Mouse (Mus musculus) layer of hippocampus, postnatal 25 days (tissue): ENCODE measurements at regions not wholly inside any gene's neighbourhood (a gene's known extent, or its start where the extent isn't known, plus 50 kb on each side); places are given as distances from the start of the nearest gene placed in this dataset.

Experiments
- DNase-seq, 2 experiments: peaks; one replicate each; pipeline ENCODE4 v3.0.0; 2022; ENCODE audit warnings: mixed read lengths in 2 of 2, low spot score in 1 of 2; ENCODE audit errors: extremely low spot score in 1 of 2

GRCm38 (mm10) chr17:88173354-88174032 lies 108.4 kb upstream of the Fbxo11 start:
- DNase-seq, result no peak

GRCm38 (mm10) chr17:88174242-88174679 lies 109.2 kb upstream of the Fbxo11 start:
- DNase-seq, result no peak

DNA sequence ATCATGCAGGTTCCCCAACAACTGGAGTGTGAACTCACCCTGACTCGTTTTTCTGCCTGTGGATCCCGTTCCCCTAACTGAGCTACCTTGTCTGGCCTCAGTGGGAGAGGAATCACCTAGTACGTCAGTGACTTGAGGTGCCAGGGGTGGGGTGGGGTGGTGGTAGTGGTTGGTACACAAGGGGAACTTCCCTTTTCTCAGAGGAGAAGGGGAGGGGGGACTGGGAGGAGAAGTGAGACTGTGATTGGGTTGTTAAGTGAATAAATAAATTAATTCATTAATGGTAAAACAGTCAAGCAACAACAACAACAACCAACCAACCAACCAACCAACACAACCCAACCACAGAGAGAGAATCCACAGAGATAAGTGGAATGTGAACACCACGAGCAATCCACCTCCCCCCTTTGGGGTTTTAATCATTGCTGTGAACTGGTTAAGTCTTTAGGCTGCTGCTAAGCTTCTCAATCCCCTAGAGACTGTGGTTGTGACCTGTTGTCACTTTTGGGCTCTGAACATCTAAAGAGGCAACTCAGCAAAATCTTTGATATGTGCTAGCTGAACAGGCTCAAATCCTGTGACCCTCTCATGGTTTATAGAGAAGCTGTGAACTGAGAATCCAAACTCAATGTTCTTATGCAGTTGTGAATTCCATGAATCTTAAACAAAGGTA lies 111.0 kb upstream of the Fbxo11 start:
- no peak for DNase-seq

DNA sequence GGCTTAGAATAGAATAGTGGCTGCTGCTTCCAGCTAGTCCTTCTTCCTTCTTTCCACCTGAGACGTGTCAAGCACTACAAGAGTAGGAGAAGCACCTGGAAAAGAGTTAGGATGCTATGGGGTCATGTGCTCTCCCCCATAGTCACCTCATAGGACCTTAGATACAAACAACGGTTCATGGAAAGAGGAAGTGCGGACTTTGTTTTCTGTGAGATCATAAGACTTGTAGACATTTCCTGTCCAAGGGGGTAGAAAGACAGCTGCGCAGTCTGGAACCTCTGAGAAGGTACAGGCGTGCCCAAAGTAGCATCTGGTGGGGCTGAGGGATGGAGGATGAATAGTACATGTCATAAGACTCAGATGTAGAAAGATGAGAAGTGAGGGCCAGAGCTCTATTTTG lies 125.6 kb upstream of the Fbxo11 start:
- no peak for DNase-seq

GRCm38 (mm10) chr17:88191444-88191843 lies 126.4 kb upstream of the Fbxo11 start:
- no peak for DNase-seq

- DNase-seq, result no peak
These were observed 127.1 kb upstream of the Fbxo11 start for GRCm38 (mm10) chr17:88191930-88192807.

DNA sequence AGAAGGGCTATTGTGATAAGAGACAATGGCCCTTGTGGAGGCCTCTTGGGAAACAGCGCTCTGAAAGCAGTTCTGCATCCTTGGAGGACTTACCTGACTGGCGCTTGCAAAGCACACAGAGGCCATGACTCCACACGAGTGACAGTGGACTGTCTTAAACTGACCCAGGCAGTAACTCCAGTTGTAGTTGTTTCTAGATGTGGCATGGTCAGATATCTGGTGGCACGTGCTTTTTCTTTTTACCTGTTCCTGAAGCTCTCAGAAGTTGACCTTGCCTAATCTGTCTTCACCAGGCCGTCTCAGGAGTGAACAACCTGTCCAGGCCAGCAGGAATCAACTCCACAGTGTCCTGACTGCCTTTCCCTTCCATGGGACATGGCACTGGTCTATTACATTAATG lies 129.6 kb upstream of the Fbxo11 start:
- DNase-seq, result no peak

DNA sequence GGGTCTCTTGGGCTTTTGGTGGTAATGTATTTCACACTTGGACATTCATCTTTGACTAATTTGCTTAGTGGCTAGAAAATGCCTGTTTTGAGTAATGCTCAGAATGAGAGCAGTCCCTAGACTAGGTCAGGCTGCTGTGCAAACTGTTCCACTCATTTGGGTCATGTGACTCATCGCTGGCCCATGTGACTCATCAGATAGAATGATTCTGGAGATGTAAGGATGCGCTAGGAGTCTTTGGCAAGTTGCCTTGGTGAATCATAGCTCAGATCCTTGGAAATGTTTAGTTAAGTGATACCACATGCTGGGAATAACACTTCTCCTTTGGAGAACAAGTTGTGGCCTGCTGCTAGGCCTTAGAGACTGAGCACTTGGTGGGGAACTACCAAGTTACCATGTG lies 130.2 kb upstream of the Fbxo11 start:
- no peak for DNase-seq

DNA sequence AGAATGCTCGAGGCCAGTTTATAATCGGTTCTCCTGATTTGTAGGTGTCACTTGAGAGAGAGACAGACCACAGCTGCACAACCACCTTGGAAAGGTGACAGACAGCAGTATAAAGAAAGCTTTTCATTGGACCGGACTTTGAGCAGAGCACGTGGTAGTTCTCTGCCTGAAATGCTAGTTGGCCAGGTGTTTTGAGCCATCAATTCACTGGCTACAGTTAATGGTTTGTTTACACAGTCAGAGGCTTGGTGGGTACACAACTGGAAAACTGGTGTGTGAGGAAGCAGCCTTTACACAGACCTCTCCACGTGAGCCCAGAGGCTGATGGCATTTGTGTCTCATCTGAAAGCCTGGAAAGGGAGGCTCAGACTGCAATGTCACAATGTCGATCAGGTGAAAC lies 130.8 kb upstream of the Fbxo11 start:
- DNase-seq, result no peak

- DNase-seq, result no peak
These were observed 131.2 kb upstream of the Fbxo11 start for GRCm38 (mm10) chr17:88196322-88196721.

DNA sequence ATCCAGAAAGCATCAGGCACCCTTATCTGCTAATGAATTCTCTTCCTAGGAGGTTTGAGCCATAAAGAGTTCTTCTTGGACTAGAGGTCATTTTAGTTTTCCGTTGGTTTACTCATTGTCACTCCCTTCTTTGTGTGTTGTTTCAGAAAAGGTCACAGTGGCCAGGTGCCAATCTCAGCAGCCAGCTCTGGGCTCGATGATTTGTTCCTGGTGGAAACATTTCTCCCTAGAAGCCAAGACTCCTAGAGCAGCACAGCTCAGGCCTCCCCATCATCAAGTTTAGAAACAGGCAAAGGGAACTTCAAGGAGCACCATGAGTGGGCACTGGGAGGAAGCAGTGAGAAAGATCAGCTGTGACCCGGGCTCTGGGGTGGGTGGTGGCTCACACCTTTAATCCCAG lies 132.3 kb upstream of the Fbxo11 start:
- no peak for DNase-seq

DNA sequence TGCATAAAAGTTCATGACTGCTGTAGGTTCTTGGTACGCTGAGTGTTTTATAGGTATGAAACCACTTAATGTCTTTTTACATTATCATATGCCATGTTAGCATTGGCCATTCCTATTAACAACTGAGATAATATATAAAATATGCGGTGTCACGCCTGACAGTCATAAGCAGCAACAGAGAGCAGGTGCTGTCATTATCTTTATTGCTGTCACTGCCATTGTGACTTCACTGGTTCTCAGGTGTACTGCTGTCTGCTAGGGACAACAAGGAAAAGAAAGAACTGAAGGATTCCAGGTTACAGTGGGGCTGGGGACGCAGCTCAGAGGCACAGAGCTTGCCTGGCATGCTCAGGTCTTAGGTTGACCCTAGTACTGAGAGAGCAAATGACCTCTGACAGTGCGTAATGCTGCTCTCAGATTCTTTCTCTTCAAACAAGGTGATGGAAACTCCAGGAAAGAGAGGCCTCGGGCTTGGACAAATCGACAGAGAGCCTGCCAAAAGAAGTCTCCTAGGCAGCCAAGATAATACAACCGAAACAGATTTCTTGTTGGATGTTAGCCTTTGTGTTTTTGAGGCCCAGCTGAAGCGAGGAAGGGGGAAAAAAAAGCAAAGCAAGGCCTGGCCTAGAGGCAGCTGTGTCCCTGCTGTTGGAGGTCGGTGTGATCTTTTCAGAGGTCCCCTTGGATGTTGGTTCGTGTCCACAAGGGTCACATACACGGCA lies 136.3 kb upstream of the Fbxo11 start:
- DNase-seq, result no peak

- no peak for DNase-seq
These were observed 137.1 kb upstream of the Fbxo11 start for GRCm38 (mm10) chr17:88202214-88202613.

GRCm38 (mm10) chr17:88209565-88209964 lies 144.5 kb upstream of the Fbxo11 start:
- no peak for DNase-seq

GRCm38 (mm10) chr17:88212121-88212520 lies 147.0 kb upstream of the Fbxo11 start:
- no peak for DNase-seq

GRCm38 (mm10) chr17:88214746-88215145 lies 149.7 kb upstream of the Fbxo11 start:
- no peak for DNase-seq

GRCm38 (mm10) chr17:88222379-88222955 lies 157.4 kb upstream of the Fbxo11 start:
- DNase-seq, result no peak

DNA sequence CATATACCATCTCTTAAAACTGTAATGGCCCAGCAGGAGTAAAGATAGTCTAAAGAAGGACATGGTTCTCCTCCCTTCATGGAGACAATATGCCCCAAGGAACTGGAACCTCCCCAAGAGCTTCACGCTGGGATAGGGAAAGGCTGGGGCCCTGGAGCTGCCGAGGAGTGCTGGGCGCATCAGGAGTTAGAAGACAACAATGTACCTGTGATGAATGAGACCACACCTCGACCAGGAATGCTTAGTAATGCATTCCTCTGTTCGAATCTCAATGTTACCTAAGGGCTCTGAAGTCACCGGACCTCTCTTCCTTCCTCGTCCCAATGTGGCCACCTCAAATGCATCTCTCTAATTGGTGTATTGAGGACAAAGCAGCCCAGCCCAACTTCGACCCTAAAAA lies 175.4 kb upstream of the Fbxo11 start:
- no peak for DNase-seq

DNA sequence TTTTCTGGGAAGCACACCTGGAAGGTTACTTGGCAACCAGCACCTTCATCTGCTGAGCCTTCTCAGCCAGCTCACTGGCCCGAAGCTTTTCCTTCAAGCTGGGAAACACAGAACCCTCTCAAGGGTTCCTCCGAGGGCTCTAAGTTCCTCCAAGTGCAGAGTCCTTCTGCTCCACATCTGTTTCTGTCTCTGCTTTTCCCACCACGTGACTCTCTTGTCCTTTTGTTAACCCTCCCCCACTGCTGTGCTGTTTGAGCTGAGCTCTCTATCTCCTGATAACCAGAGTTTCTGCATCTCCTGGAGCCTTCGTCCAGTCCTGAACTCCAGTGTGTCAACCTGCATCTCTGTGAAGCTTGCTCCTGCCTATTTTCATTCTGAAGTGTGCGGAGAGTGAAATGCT lies 183.5 kb upstream of the Fbxo11 start:
- DNase-seq, result no peak

DNA sequence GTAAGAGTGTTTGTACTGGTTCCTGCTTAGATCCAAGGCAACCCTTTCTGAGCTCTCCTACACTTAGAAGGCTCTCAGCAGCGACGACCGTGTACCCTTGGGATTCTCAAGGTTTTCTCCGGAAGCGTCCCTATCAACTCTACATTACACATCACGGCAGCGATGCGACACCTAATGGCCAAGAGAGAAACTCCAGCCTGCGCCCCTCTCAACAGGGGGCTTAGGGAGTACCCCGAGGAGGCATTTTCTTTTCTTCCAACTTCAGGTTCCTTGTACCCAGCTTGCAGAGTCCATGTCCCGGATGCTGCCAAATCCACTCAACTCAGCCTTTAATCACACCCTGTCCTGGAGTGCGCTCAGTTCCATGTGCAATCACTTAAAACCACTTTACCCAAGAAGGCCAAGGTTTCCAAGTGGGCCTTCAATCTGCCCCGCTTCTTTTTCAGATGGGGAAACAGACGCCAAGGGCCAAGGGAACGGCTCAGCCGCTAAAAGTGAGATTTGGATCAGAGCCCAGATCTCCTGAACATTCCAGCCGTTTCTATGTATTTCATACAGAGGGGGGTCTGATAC lies 186.9 kb upstream of the Fbxo11 start:
- DNase-seq, result peak; percentile 50 to 70
